Mouse (Mus musculus): Measurements from ENCODE around the gene Gm26661. TPM values are rescaled to one million over a fixed set of nuclear protein-coding genes. Genes with fewer than 3 reads are reported as not detected.
A peak's percentile ranks its signal among the peaks of the same experiment; 100 is the strongest.

Gene Gm26661
- total RNA-seq, 2 experiments from 2014 or later, result not detected

- no peak for DNase-seq
These were observed 28.1 kb downstream of the Gm26661 start for GRCm38 (mm10) chr14:7819446-7819845.

GRCm38 (mm10) chr14:7821341-7821740 is 30.0 kb downstream of the Gm26661 start:
- no peak for DNase-seq

- DNase-seq, result peak; percentile 23
These were observed 31.3 kb downstream of the Gm26661 start for GRCm38 (mm10) chr14:7822693-7823092.

- no peak for DNase-seq
These were observed 33.4 kb downstream of the Gm26661 start for GRCm38 (mm10) chr14:7824651-7825268.

GRCm38 (mm10) chr14:7826151-7826937 is 35.0 kb downstream of the Gm26661 start:
- no peak for DNase-seq

- no peak for DNase-seq
These were observed 37.8 kb downstream of the Gm26661 start for GRCm38 (mm10) chr14:7829181-7829580.

GRCm38 (mm10) chr14:7831770-7832439 is 40.5 kb downstream of the Gm26661 start:
- no peak for DNase-seq

GRCm38 (mm10) chr14:7832440-7832783 is 41.0 kb downstream of the Gm26661 start:
- DNase-seq, result no peak

GRCm38 (mm10) chr14:7833458-7833857 is 42.1 kb downstream of the Gm26661 start:
- DNase-seq, result no peak

- DNase-seq, result no peak
These were observed 47.2 kb downstream of the Gm26661 start for GRCm38 (mm10) chr14:7838564-7839089.

GRCm38 (mm10) chr14:7839950-7840514 is 48.6 kb downstream of the Gm26661 start:
- DNase-seq, result no peak

Other genes with a start within 250 kb of the Gm26661 start
- gene Gm3558, start 223.0 kb upstream of the Gm26661 start, total RNA-seq (2021), result 1 to 10 TPM; 3.2 to 4.4 TPM
- gene Gm10338, start 196.0 kb upstream of the Gm26661 start, total RNA-seq (2021), result not detected
- not detected for gene Gm10128, start 147.6 kb upstream of the Gm26661 start, total RNA-seq (2021)
- gene Flnb, start 26.4 kb downstream of the Gm26661 start, total RNA-seq (2021), result 10 to 100 TPM; 29.5 to 30.8 TPM
- not detected for gene Gm45521, start 165.7 kb downstream of the Gm26661 start, total RNA-seq (2021)
- under 1 TPM; 0.05 to 0.11 TPM for gene Dnase1l3, start 203.0 kb downstream of the Gm26661 start, total RNA-seq (2021)
- gene Abhd6, start 211.3 kb downstream of the Gm26661 start, total RNA-seq (2021), result 1 to 10 TPM; 2.8 TPM